Mouse (Mus musculus) kidney, postnatal 25 days (tissue): ENCODE data around the gene Exoc3l2.
A peak's percentile ranks its signal among the peaks of the same experiment; 100 is the strongest.

Experiments
- DNase-seq, 2 experiments: peaks; one replicate each; pipeline ENCODE4 v3.0.0; 2021; ENCODE audit warnings: mixed read lengths in 2 of 2

Exoc3l2 gene

GRCm38 (mm10) chr7:19457414-19458071, 5.6 kb upstream of the Exoc3l2 start:
- DNase-seq: no peak

- DNase-seq: peak; percentile 60 to 82
Measured at GRCm38 (mm10) chr7:19458072-19458486, 5.1 kb upstream of the Exoc3l2 start.

- DNase-seq: peak; percentile 86 to 92
Measured at GRCm38 (mm10) chr7:19458591-19459111, 4.5 kb upstream of the Exoc3l2 start, which contains the start of gene Mark4. Gene Mark4 (minus strand): TSS chr7:19458821.

- DNase-seq: no peak
Measured at GRCm38 (mm10) chr7:19459144-19459870, 3.8 kb upstream of the Exoc3l2 start.

GRCm38 (mm10) chr7:19460500-19460899, 2.6 kb upstream of the Exoc3l2 start:
- DNase-seq: no peak

- DNase-seq: peak; percentile 77 to 87
Measured at GRCm38 (mm10) chr7:19461488-19461887, 1.6 kb upstream of the Exoc3l2 start.

GRCm38 (mm10) chr7:19462443-19462842, 688 bp upstream of the Exoc3l2 start:
- peak in 1 of 2 experiments; percentile 31 for DNase-seq

- DNase-seq: peak; percentile 39 to 72
Measured at GRCm38 (mm10) chr7:19464367-19465307, 1.5 kb downstream of the Exoc3l2 start.

- peak; percentile 61 to 83 for DNase-seq
Measured at GRCm38 (mm10) chr7:19466602-19467145, 3.5 kb downstream of the Exoc3l2 start.

- peak in 1 of 2 experiments; percentile 70 for DNase-seq
Measured at GRCm38 (mm10) chr7:19467638-19468037, 4.5 kb downstream of the Exoc3l2 start.

- no peak for DNase-seq
Measured at GRCm38 (mm10) chr7:19468279-19468678, 5.1 kb downstream of the Exoc3l2 start.

- DNase-seq: no peak
Measured at GRCm38 (mm10) chr7:19469404-19469803, 6.3 kb downstream of the Exoc3l2 start.

GRCm38 (mm10) chr7:19470308-19470707, 7.2 kb downstream of the Exoc3l2 start:
- peak in 1 of 2 experiments; percentile 65 for DNase-seq

- DNase-seq: peak; percentile 82 to 91
Measured at GRCm38 (mm10) chr7:19472403-19472802, 9.3 kb downstream of the Exoc3l2 start.

- peak; percentile 64 to 83 for DNase-seq
Measured at GRCm38 (mm10) chr7:19473875-19474443, 10.8 kb downstream of the Exoc3l2 start.

GRCm38 (mm10) chr7:19477084-19477483, 14.0 kb downstream of the Exoc3l2 start:
- no peak for DNase-seq

GRCm38 (mm10) chr7:19477624-19478384, 14.7 kb downstream of the Exoc3l2 start:
- peak; percentile 67 to 89 for DNase-seq

GRCm38 (mm10) chr7:19483281-19483680, 20.1 kb downstream of the Exoc3l2 start:
- no peak for DNase-seq

GRCm38 (mm10) chr7:19485488-19485887, 22.4 kb downstream of the Exoc3l2 start:
- no peak for DNase-seq

- no peak for DNase-seq
Measured at GRCm38 (mm10) chr7:19486549-19486948, 23.4 kb downstream of the Exoc3l2 start.

GRCm38 (mm10) chr7:19489525-19489924, 26.4 kb downstream of the Exoc3l2 start:
- no peak for DNase-seq
